Mouse (Mus musculus) heart, adult 2 months (tissue): ENCODE results near the gene Napepld.

Experiments
- CTCF ChIP-seq: fragments of 200-600 bp; IDR thresholded peaks from 2 replicates; pipeline ENCODE4 v1.8.1; 2022; ENCODE audit warnings: antibody characterized with exemption, mild to moderate bottlenecking, moderate library complexity
- EP300 ChIP-seq: fragments of 200-500 bp; IDR thresholded peaks from 2 replicates; pipeline ENCODE4 v1.6.1; 2011; ENCODE audit warnings: low read depth, low read length, control low read depth; ENCODE audit not compliant: insufficient read depth

DNA sequence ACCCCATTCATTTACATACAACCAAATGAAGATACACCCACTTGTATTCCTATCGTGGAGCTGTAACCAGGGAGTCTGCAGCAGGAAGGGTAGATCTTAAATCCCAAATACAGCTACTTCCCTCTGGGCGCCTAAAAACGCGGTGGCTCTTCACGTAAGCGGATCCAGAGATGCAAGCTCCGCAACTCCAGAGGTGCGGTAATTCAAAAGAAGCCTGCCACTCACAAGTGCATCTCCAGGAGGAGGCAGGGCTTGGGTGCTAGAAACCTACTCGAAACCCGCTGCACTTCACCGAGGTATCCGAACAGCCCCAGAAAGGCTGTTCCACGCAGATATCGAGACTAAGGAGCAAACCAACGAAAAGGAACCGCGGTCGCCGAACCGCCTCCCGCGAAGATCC lies 262 bp downstream of the Napepld start:
- no peak for TF ChIP-seq CTCF
- no peak for TF ChIP-seq EP300
